Mouse (Mus musculus) lung, embryonic 16.5 days (tissue): ENCODE measurements at regions not wholly inside any gene's neighbourhood (a gene's known extent, or its start where the extent isn't known, plus 50 kb on each side); places are given as distances from the start of the nearest gene placed in this dataset.

Source experiments
- ATAC-seq: fragments of 200-750 bp; cut with Nextera tagmentation; 2 replicates; pipeline ENCODE4 v1.8.0; 2017; ENCODE audit warnings: low read depth, mild to moderate bottlenecking, moderate library complexity
- H3K27ac ChIP-seq: fragments of 300-500 bp; sonication (generic); 2 replicates; pipeline ENCODE4 v1.5.1; 2014; ENCODE audit warnings: mild to moderate bottlenecking, control low read depth, low read length
- H3K27me3 ChIP-seq: fragments of 300-500 bp; sonication (generic); 2 replicates; pipeline ENCODE4 v1.6.1; 2014; ENCODE audit warnings: low read depth, low read length, mixed read lengths; ENCODE audit not compliant: control insufficient read depth, insufficient read depth
- H3K36me3 ChIP-seq: fragments of 300-500 bp; sonication (generic); 2 replicates; pipeline ENCODE4 v1.6.1; 2014; ENCODE audit warnings: low read length; ENCODE audit not compliant: control insufficient read depth, insufficient read depth
- H3K4me1 ChIP-seq: fragments of 300-500 bp; sonication (generic); replicated peaks from 2 replicates; pipeline ENCODE4 v1.6.1; 2014; ENCODE audit warnings: low read length, mixed read lengths; ENCODE audit not compliant: control insufficient read depth, insufficient read depth
- H3K4me2 ChIP-seq: fragments of 300-500 bp; sonication (generic); 2 replicates; pipeline ENCODE4 v1.6.1; 2014; ENCODE audit warnings: low read depth, low read length, control low read depth
- H3K4me3 ChIP-seq: fragments of 300-500 bp; sonication (generic); 2 replicates; pipeline ENCODE4 v1.5.1; 2014; ENCODE audit warnings: mild to moderate bottlenecking, low read length, control low read depth
- H3K9ac ChIP-seq: fragments of 300-500 bp; sonication (generic); 2 replicates; pipeline ENCODE4 v1.6.1; 2014; ENCODE audit warnings: low read length, control low read depth
- H3K9me3 ChIP-seq: fragments of 300-500 bp; sonication (generic); 2 replicates; pipeline ENCODE4 v1.6.1; 2016; ENCODE audit warnings: low read length; ENCODE audit not compliant: control insufficient read depth
- WGBS: fragments of 180-500 bp; shearing (Covaris S2); extraction: QIAGEN DNeasy Blood & Tissue Kit; methylation state at CpG from one replicate; pipeline ENCODE4 v1.1.7; 2014; 5-methylcytosine and 5-hydroxymethylcytosine counted together

DNA sequence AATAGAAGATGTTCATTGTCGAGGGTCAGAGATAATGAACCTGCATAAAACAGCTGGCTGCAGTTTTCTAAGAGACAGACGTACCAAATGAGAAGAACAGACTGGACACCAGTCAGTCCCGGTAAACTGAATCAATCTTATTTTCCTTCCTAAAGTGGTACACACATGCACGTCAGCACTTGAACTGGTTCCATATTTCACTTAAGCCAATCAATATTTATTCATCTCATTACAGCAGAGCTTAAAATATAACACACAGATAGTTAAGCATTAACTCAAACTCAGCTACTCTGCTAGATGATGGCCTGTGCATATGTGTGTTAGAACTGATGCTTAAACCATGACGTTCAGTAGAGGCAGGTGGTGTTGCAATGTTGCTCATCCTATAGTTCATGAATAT, 72.3 kb upstream of the Esrrg start:
- Histone ChIP-seq H3K4me3 (no peak overlapping the region), H3K9ac (no peak overlapping the region), H3K4me1 (no peaks in the 10 kb centered on the region), H3K27me3 (no peaks in the 10 kb centered on the region), H3K4me2 (no peak overlapping the region), H3K27ac (no peak overlapping the region), H3K9me3 (no peaks in the 10 kb centered on the region), H3K36me3 (no peaks in the 10 kb centered on the region)
- WGBS = 61% methylated on average over 5 of the region's 5 CpGs
- ATAC-seq = no peak

DNA sequence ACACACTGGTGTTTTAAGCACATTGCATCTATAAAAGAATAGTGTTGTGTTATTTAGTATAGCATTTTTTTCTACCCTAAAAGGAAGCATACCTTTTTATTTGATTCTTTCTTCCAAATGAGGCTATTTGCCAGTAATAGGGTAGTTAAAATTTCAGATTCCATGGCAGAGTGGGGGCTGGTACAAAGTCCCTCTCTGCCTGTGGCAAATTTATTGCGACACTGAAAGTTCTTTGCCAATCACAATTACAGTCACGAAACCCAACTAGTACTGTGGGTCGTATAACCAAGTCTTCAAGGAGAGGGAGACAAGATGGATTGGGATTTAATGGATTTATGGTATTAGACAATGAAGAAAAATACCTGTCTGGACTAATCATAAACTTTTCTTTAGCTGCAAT, 51.9 kb upstream of the Esrrg start:
- 82% methylated on average over 3 of the region's 3 CpGs for WGBS
- no peak overlapping the region for H3K4me2 ChIP-seq
- no peaks in the 10 kb centered on the region for H3K9me3 ChIP-seq
- no peak overlapping the region for H3K27ac ChIP-seq
- H3K36me3 ChIP-seq = no peaks in the 10 kb centered on the region
- H3K27me3 ChIP-seq = no peaks in the 10 kb centered on the region
- no peak for ATAC-seq
- no peak overlapping the region for H3K4me3 ChIP-seq
- H3K4me1 ChIP-seq = no peaks in the 10 kb centered on the region
- H3K9ac ChIP-seq = no peak overlapping the region
